Mouse (Mus musculus) left cerebral cortex, postnatal 25 days (tissue): ENCODE measurements at regions not wholly inside any gene's neighbourhood (a gene's known extent, or its start where the extent isn't known, plus 50 kb on each side); places are given as distances from the start of the nearest gene placed in this dataset.
A peak's percentile ranks its signal among the peaks of the same experiment; 100 is the strongest.

Experiments
- DNase-seq, 2 experiments: peaks; one replicate each; pipeline ENCODE4 v3.0.0; 2022; ENCODE audit warnings: low spot score in 2 of 2, mixed read lengths in 1 of 2
- intact Hi-C: fragments of 180-260 bp; cut with DNase I; formaldehyde crosslinking; loops from one replicate; pipeline ENCODE4 v1.15.1; 2025

GRCm38 (mm10) chr6:36645415-36645814 lies 164.6 kb downstream of the Ptn start:
- DNase-seq, result no peak
- intact Hi-C loops, result no loop called here

- DNase-seq, result no peak
- intact Hi-C loops, result no loop called here
Measured at GRCm38 (mm10) chr6:36644880-36645279, 165.1 kb downstream of the Ptn start.

GRCm38 (mm10) chr6:36637031-36637430 lies 173.0 kb downstream of the Ptn start:
- DNase-seq, result no peak
- intact Hi-C loops, result no loop called here

- intact Hi-C loops, result no loop called here
- DNase-seq, result no peak
Measured at GRCm38 (mm10) chr6:36627648-36628047, 182.4 kb downstream of the Ptn start.

GRCm38 (mm10) chr6:36608281-36608970 lies 201.6 kb downstream of the Ptn start:
- peak; percentile 49 to 81 for DNase-seq
- intact Hi-C loops, result loop anchor here (2.0 to 10.0 kb wide), 4 partner anchors 91 to 402 kb away; partner anchors contain the start of gene Ptn

GRCm38 (mm10) chr6:36605578-36606205 lies 204.3 kb downstream of the Ptn start:
- intact Hi-C loops, result loop anchor here (1.0 to 10.0 kb wide), 4 partner anchors 88 to 237 kb away; partner anchors contain the start of gene Ptn

GRCm38 (mm10) chr6:36604802-36605201 lies 205.2 kb downstream of the Ptn start:
- DNase-seq, result peak; percentile 32 to 94
- intact Hi-C loops, result loop anchor here (1.0 to 10.0 kb wide), 5 partner anchors 88 to 237 kb away; partner anchors contain the start of gene Ptn

More at GRCm38 (mm10) chr6:36605578-36606205, 204.3 kb downstream of the Ptn start:
- peak in 1 of 2 experiments; percentile 31 for DNase-seq

- intact Hi-C loops, result no loop called here
- DNase-seq, result peak in 1 of 2 experiments; percentile 32
Measured at GRCm38 (mm10) chr6:36596574-36596973, 208.7 kb downstream of the Chrm2 start.

- peak in 1 of 2 experiments; percentile 50 for DNase-seq
Measured at GRCm38 (mm10) chr6:36590881-36591630, 203.2 kb downstream of the Chrm2 start.

GRCm38 (mm10) chr6:36581043-36581442 lies 193.2 kb downstream of the Chrm2 start:
- intact Hi-C loops, result no loop called here
- peak in 1 of 2 experiments; percentile 51 for DNase-seq

More at GRCm38 (mm10) chr6:36590881-36591630, 203.2 kb downstream of the Chrm2 start:
- intact Hi-C loops, result no loop called here
